Mouse (Mus musculus) spleen, adult 18-20 months (tissue): ENCODE data around the gene Vmn2r13.
"Not testable (repeated sequence)": the region's sequence is repeated elsewhere in the genome, so short reads cannot be mapped to it uniquely, and the experiment has no call there.

Source experiments
- DNase-seq, 2 experiments: peaks; one replicate each; pipeline ENCODE4 v3.0.0; 2022; ENCODE audit warnings: mixed read lengths in 2 of 2

Gene Vmn2r13

DNA sequence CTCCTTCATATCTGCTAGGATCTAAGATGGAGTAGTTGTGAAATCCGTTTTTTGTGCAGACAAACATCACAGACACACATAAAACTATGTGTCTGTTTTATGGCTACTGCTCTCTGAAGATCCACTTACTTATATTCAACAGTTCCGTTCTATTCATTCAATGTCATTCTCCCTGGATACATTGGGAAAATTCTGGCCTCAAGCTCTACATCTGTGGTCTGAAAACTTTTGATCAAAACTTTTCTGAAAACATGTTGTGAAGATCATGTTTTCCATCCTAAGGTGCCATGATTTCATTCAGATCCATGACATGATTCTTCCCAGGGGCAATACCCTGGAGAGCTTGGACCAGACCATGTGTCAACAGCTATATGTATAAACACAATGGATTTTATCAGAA lies at the start of gene Vmn2r13:
Vmn2r13 (minus strand) TSS at position 101 of the 400 bp plus-strand sequence.
- not testable (repeated sequence) for DNase-seq

GRCm38 (mm10) chr5:109224608-109225007 lies 32.6 kb upstream of the Vmn2r13 start, which contains the start of gene Vmn2r14:
Vmn2r14 (minus strand) TSS chr5:109224708.
- DNase-seq = no peak

GRCm38 (mm10) chr5:109166851-109167250 lies 25.1 kb downstream of the Vmn2r13 start:
- DNase-seq = not testable (repeated sequence)

DNA sequence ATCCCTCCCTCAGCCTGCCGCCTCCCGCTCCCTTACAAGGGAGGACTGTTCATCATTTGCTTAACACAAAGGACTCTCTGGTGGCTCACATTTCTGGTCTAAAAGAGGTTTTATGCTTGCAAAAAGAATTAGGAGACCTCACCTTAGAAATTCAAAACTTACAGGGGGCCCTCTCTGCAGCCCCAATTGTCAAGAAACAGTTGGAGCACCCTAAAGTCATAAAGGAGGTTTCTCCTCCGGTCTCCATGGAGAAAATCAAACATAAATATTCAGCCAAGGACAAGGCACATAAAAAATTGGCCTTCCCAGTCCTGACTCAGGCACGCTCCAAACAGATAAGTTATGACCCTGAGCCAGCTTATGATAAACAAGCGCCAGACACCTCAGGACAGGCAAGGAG lies 31.9 kb downstream of the Vmn2r13 start:
- no peak for DNase-seq

- DNase-seq = not testable (repeated sequence)
Observed at GRCm38 (mm10) chr5:109159576-109159975, 32.4 kb downstream of the Vmn2r13 start.

DNA sequence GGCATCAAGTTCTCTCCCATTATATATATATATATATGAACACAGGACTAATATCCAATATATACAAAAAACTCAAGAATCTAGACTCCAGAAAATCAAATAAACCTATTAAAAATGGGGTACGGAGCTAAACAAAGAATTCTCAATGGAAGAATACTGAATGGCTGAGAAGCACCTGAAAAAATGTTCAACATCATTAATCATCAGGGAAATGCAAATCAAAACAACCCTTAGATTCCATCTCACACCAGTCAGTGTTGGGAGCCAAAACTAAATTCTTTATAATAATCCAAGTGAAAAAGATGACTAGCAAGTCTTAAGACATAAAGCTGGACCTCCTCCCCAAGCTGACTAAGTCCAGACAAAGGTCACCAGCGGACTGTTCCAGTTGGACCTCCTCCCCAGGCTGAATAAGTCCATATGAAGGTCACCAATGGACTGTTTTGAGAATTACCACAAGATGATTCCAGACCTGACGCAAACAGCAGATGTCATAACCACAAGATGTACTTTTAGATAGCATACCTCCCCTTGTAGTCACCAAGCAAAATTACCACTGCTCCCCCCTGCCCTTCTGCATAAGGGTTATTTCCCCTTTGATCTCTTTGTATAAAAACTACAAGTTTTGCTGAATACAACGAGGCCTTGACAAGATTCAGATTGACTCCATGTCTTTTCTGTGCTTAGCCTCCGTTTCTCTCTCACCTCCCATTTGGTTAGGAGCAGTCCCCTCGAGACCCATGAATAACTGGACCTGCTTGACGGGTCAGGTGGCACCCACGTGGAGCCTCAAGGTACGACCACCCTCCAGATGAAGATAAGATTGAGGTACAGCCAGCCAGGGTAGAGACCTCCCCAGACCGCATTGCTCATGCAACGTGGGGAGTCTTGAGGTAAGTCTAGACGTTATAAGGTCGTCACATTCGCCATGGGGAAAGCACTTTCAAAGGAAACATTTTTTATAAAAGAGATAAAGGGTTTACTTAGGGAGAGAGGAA lies 33.2 kb downstream of the Vmn2r13 start:
- not testable (repeated sequence) for DNase-seq

- no peak for DNase-seq
Observed at GRCm38 (mm10) chr5:109139546-109139945, 52.5 kb downstream of the Vmn2r13 start.

- no peak for DNase-seq
Observed at GRCm38 (mm10) chr5:109136731-109137130, 55.3 kb downstream of the Vmn2r13 start.
